Mouse (Mus musculus): ENCODE results near the gene Smarcb1.

Smarcb1 gene

DNA sequence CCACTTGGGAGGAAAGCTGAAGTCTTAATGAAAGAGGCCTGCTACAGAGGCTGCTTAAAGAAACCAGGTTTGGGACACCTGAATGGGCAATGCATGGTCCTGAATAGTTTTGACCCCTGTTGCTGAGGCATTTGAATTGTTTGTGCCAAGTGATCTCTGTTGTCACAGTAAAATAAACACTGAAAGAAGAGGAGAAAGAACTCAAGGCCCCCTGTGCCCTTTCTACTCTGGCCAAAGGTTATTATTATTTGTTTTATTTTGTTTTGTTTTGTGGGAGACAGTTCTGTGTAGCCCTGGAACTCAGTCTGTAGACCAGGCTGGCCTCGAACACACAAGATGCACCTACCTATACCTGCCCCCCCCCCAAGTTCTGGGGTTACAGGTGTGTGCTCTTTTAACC, 13.6 kb upstream of the Smarcb1 start:
- no peak for DNase-seq (ENCODE audit: low read depth, low spot score)

- no peak for DNase-seq (ENCODE audit: low read depth, low spot score)
Measured at GRCm38 (mm10) chr10:75932891-75933290, 11.5 kb upstream of the Smarcb1 start, which contains the start of gene Chchd10. Gene Chchd10, plus strand, starts transcription at chr10:75933130.

GRCm38 (mm10) chr10:75932081-75932678, 10.8 kb upstream of the Smarcb1 start:
- no peak for DNase-seq (ENCODE audit: low read depth, low spot score)

DNA sequence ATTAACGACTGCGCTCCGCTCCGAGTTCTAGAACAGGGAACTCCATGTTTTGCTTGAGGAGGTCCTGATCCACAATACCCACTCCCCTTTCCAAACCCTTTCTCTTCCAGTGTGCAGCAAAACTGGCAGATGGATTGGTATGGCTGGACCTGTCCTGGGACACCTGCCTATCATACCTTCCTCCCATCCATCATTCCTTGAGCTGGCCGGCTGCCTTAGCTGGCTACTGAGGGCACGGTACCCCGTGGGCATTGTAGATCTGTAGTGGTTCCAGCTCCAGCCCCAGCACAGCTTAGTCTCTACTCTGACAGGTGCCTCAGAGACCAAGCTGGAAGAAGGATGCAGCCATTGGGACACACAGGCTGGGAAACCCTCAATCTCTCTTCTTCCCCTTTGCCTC, 9.9 kb upstream of the Smarcb1 start:
- no peak for DNase-seq (ENCODE audit: low read depth, low spot score)

- DNase-seq (ENCODE audit: low read depth, low spot score), result no peak
Measured at GRCm38 (mm10) chr10:75930304-75930703, 8.9 kb upstream of the Smarcb1 start.

DNA sequence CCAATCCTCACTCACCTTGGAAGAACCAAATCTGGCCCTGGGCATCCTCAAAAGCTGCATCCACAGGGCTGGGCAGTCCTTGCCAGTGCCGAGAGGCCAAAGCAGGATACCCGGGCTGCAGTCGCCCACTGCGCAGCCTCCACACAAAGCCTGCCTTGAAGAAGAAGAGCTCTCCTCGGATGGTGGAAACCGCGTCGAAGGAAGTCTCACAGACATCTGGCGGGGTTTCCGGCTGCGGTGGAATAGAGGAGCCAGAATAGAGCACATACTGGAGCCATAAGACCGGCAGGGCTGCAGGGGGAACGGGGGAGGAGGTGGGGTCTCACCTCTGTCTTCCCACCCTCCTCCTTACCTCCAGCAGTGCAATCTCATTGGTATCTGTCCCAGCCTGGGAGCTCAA, 5.0 kb upstream of the Smarcb1 start:
- no peak for DNase-seq (ENCODE audit: low read depth, low spot score)

GRCm38 (mm10) chr10:75924324-75924723, 2.9 kb upstream of the Smarcb1 start:
- no peak for DNase-seq (ENCODE audit: low read depth, low spot score)

DNA sequence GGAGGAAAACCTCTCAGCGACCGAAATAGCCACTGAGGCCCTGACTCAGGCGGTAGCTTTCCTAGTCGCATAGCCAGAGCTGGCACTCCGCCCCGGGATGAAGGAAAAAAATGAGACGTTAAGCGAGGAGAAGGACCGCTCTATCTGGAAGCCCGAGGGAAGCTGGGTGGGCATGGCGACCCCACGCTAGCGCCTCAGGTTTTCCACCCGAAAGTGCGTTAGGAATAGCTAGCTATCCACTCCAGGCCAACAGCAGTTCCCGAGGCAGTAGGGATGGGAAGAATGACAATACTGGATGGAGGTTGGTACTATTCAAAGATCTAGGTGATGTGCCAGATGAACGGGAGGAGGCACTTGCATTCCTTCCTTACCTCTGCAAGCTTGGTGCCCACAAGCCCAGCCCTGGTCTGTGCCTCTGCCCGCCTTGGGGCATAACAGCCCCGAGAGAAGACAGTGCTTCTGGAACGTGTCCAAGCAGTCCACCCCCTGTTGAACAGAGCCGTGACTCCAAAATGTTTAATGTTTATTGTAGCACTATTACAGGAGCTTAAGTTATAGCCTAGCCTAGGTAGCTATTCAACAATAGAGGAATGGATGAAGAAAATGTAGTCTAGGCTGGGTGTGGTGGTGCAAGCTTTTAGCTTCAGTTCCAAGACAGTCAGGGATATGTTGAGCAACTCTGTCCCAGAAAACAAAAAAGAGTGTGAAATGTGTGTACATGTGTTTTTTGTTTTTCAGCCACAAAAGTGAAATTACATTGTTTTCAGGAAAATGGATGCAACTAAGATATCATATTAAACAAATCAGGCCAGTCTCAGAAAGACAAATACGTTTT, 526 bp upstream of the Smarcb1 start:
- no peak for DNase-seq (ENCODE audit: low read depth, low spot score)

DNA sequence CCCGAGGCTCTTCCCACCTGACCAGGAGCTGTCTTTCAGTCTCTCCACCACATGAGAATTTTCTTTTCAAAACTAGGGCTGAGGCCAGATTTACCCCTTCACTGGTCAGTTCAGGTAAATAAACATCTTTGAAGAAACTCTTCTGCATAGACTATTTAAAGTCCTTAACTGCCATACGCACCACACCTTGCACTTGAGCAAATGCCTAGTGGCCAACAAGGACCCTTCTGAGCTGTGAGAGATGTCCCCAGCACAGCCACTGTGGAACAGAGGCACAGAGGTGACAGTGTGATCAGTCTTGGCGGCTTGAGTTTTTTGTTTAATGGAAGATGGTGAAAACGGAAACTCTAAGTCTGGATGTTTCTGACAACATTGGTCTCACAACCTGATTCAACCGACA, 2.4 kb downstream of the Smarcb1 start:
- no peak for DNase-seq (ENCODE audit: low read depth, low spot score)

GRCm38 (mm10) chr10:75916840-75917239, 4.6 kb downstream of the Smarcb1 start:
- DNase-seq (ENCODE audit: low read depth, low spot score), result no peak

GRCm38 (mm10) chr10:75915557-75915956, 5.9 kb downstream of the Smarcb1 start:
- DNase-seq (ENCODE audit: low read depth, low spot score), result no peak

GRCm38 (mm10) chr10:75913013-75913589, 8.3 kb downstream of the Smarcb1 start:
- DNase-seq (ENCODE audit: low read depth, low spot score), result no peak

DNA sequence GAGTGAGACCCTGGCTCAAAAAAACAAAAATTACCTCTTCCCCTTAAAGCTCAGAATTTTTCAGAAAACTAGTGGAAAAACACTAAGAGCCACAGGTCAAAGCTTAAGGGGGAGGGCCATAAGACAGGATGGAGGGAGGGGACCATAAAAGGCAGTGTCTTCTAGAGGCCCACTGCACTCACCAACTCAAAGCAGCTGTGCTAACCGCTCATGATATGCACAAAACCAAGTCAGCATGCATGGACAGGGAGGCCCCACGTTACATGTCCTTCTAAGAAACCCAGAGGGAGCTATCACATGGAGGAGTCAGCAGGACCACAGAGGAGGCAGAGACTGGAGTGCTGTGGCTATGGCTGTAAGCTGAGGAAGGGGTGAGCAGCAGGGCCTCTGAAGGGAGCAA, 10.7 kb downstream of the Smarcb1 start:
- DNase-seq (ENCODE audit: low read depth, low spot score), result no peak

- DNase-seq (ENCODE audit: low read depth, low spot score), result no peak
Measured at GRCm38 (mm10) chr10:75906882-75907281, 14.5 kb downstream of the Smarcb1 start.

DNA sequence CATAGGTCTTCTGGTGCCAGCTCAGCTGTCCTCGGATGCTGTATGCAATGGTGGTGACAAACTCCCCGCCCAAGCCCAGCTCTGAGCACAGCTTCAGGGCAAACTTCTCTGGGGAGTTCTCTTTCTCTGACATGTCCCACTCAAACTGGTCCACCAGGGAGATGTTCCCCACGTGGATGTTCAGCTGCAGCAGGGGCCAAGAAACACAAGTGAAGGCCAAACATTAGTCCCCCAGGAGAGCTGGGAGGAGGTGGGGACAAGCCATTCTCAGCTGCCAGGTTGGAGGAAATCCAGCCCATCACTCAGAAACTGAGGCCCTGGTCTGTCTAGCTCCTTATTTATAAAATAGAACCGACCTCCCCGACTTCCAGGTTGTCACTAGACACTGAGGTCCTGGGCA, 17.0 kb downstream of the Smarcb1 start:
- no peak for DNase-seq (ENCODE audit: low read depth, low spot score)

DNA sequence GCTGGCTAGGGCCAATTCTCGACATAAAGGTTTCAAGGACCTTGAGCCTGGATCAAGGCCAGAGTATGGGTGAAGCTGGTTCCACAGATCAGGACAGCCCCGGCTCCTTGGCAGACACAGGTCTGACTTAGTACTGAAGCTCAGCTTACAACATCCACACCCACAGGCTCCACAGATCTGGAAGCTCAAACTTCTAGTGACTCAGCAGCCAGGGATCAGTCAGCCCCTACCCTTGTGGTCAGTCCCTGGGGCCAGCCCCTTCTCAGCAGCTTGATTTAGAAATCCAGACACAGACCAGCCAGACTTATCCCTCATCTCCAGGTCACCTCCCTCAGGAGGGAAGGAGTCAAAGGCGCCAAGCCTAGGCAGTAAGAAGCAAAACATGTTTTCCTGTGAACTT, 22.6 kb downstream of the Smarcb1 start:
- no peak for DNase-seq (ENCODE audit: low read depth, low spot score)

DNA sequence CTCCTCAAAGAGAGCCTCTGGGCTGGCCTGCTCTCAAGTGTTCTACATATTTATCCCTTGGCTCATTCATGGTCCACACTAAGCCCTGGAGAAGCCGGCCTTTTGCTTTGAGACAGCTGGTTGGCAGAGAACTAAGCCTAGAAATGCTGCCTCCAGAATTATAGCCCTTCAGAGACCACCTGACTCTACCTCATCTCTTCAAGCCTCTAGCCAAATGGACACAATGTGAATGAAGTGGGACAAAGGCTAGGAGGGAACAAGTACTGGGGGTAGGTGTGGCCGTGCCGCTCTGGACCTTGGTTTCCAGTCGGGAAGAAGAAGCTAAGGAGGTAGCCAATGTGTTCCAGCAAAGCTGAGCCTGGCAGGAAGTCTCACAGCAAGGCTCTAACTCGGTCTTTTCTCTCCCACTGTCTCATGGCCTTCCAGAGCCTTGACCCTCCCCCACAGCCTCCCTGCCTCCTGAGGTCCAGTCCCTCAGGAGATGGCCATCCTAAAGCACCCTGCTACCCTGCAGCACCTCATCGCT, 23.3 kb downstream of the Smarcb1 start:
- no peak for DNase-seq (ENCODE audit: low read depth, low spot score)

- DNase-seq (ENCODE audit: low read depth, low spot score), result no peak
Measured at GRCm38 (mm10) chr10:75897373-75897772, 24.0 kb downstream of the Smarcb1 start.

- no peak for DNase-seq (ENCODE audit: low read depth, low spot score)
Measured at GRCm38 (mm10) chr10:75896208-75896607, 25.2 kb downstream of the Smarcb1 start.

DNA sequence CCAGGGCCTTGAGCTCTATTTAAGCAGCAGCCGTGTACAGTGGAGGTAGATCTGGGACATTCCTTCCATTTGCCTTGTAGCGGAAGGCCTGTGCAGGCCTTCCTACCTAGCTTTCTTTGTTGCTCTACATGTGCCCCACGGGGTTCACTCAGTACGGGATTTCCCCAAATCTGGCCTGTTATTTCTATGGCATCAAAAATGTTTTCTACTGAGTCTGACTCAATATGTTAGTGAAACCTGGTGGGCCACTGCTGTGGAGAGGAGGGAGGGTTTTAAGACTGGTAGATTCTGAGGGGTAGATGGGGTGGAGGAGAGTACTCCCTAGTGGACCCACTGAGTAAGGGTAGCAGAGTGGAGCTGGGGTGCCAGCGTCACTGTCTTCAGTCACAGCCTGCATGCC, 25.7 kb downstream of the Smarcb1 start:
- DNase-seq (ENCODE audit: low read depth, low spot score), result no peak

DNA sequence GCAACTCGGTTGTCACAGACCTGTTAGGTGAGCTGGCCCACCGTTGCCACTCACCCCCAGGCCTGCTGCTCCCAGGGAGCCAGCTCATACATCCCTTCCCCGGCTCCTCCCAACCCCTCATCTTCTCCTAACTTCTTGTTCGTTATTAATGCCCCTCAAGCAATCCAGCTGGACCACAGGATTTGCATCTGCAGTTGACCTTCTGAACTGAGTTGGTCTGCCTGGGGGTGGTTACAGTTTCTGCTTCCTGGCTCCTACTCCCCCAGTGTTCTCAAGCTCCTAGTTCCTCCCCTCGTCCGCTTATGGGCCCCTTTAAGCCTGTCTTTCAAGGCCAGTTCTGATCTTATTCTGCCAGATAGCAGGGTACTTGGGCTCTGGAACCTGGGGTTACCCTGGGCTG, 26.8 kb downstream of the Smarcb1 start:
- no peak for DNase-seq (ENCODE audit: low read depth, low spot score)

- peak; percentile 92 for DNase-seq (ENCODE audit: low read depth, low spot score)
Measured at GRCm38 (mm10) chr10:75893089-75893750, 28.2 kb downstream of the Smarcb1 start, which contains the start of gene Derl3. Gene Derl3, plus strand, starts transcription at chr10:75893413.

All from retina, postnatal 7 days (tissue).